Mouse (Mus musculus) embryonic facial prominence, embryonic 10.5 days (tissue): ENCODE data around the gene Mgme1. TPM values are rescaled to one million over a fixed set of nuclear protein-coding genes. Genes with fewer than 3 reads are reported as not detected.

ENCODE experiments used
- DNase-seq: peaks from one replicate; pipeline ENCODE4 v3.0.0-alpha.2; 2017; ENCODE audit warnings: low spot score
- H3K27ac ChIP-seq: fragments of 300-500 bp; sonication (generic); replicated peaks from 2 replicates; pipeline ENCODE4 v1.5.1; 2016; ENCODE audit warnings: mild to moderate bottlenecking
- H3K27me3 ChIP-seq: fragments of 300-500 bp; sonication (generic); replicated peaks from 2 replicates; pipeline ENCODE4 v1.6.1; 2016; ENCODE audit warnings: low read depth, mild to moderate bottlenecking; ENCODE audit not compliant: poor library complexity, severe bottlenecking
- H3K36me3 ChIP-seq: fragments of 300-500 bp; sonication (generic); replicated peaks from 2 replicates; pipeline ENCODE4 v1.6.1; 2016; ENCODE audit warnings: mild to moderate bottlenecking, moderate library complexity
- H3K4me1 ChIP-seq: fragments of 300-500 bp; sonication (generic); 2 replicates; pipeline ENCODE4 v1.6.1; 2016
- H3K4me3 ChIP-seq: fragments of 300-500 bp; sonication (generic); 2 replicates; pipeline ENCODE4 v1.5.1; 2016; ENCODE audit warnings: mild to moderate bottlenecking, moderate library complexity
- H3K9me3 ChIP-seq: fragments of 300-500 bp; sonication (generic); 2 replicates; pipeline ENCODE4 v1.6.1; 2016; ENCODE audit warnings: mild to moderate bottlenecking
- WGBS: fragments of 180-500 bp; shearing (Covaris S2); methylation state at CpG from one replicate; pipeline ENCODE4 v1.1.7; 2016; 5-methylcytosine and 5-hydroxymethylcytosine counted together
- polyA plus RNA-seq: library from polyadenylated mRNA; unstranded; fragments of >200 nt; fragmentation: Nextera tagmentation; extraction: Ambion mirVana; gene quantifications from 2 replicates; pipeline ENCODE4 v1.2.1, GENCODE M21; 2016

Gene Mgme1
- polyA plus RNA-seq, 1 experiment from 2014 or later = 23.2 TPM

DNA sequence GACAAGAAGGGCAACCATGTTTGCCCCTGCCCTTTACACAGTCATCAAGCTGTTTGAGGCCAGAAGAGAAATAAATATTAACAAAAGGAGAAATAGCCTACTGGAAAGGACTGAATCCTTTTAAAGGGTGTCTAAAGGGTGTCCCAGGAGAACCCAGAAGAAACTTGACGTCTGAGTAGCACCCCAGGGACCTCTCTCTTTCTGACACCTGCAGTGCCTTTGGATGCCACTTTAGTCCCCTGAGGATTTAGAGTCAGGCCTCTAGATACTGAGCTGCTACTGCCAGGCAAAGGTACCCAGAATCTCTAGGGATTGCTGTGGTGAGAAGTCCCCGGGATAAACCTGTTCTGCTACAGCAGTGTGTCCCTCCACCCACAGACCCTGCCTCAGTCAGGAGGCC, 31.1 kb upstream of the Mgme1 start:
- H3K27me3 ChIP-seq = no peaks in the 10 kb centered on the region
- no peak overlapping the region for H3K27ac ChIP-seq
- peaks cover 28% of the 10 kb centered on the region for H3K4me1 ChIP-seq
- DNase-seq = no peak
- WGBS = 65% methylated on average over 2 of the region's 2 CpGs
- no peaks in the 10 kb centered on the region for H3K9me3 ChIP-seq
- H3K4me3 ChIP-seq = no peak overlapping the region
- H3K36me3 ChIP-seq = no peaks in the 10 kb centered on the region

DNA sequence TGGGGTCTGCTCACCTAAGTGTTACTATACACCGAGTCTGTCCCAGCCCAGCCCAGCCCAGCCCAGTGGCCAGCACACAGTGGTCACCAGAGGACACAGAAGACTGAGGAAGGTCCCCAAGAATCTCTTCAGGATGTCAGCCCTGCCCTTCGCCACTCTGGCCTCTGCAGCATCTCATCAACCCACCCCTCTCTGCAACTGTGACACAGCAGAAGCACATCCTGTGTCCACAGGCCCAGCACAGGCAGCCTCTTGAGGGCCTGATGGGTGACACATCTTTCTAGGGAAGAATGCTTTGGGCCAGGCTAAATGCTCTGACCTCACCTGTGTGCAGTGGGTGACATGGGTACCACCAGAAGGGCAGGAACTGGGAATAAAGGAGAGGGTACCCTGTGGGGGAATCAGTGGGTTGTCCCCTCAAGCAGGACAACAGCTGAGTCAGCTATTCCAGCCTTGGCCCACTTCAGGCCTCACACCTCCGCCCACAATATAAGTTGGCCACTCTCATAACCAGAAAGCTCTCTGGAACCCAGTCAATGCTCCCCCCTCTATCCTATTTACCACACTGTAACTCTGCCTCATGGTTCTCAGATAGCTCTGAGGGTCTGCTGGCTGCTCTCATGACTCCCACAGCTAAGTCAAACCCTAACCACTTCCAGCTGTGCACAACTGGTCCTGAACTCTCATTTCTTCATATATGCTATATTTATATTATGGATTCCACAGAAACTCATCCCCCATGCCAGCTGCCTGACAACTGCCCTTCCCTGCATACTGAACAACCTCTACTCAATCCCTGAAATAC, 30.2 kb upstream of the Mgme1 start:
- H3K9me3 ChIP-seq = no peaks in the 10 kb centered on the region
- H3K4me1 ChIP-seq = peaks cover 28% of the 10 kb centered on the region
- H3K4me3 ChIP-seq = no peak overlapping the region
- WGBS = 94% methylated on average over 3 of the region's 3 CpGs
- H3K27ac ChIP-seq = no peak overlapping the region; the same call in 1 of the 2 replicates
- no peak for DNase-seq
- no peaks in the 10 kb centered on the region for H3K27me3 ChIP-seq
- H3K36me3 ChIP-seq = no peaks in the 10 kb centered on the region

DNA sequence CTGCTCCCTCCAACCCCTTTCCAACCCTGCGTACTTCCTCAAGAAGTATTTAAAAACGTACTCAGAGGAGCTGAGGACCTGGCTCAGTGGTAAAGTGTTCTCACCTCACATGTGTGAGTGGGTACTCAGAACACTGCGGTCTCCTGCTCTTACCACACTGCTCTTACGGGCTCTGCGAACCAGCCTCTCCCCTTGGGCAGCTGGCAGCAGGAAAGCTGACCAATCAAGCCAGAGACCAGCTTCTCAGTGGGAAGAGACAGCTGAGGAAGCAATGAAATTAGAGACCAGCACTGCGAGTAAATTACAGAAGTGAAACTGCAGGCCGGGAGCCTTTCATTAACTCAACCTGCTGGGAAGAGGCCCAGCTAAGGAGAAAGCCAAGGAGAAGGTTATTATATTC, 25.0 kb upstream of the Mgme1 start:
- peaks cover 36% of the 10 kb centered on the region for H3K4me1 ChIP-seq
- no peak overlapping the region for H3K4me3 ChIP-seq
- 0 out of 2 replicates have a peak overlapping the region, but pooled peaks have one; percentile 21 for H3K27ac ChIP-seq
- WGBS = 69% methylated on average over 7 of the region's 7 CpGs
- no peaks in the 10 kb centered on the region for H3K9me3 ChIP-seq
- H3K36me3 ChIP-seq = peaks cover 19% of the 10 kb centered on the region
- no peaks in the 10 kb centered on the region for H3K27me3 ChIP-seq
- DNase-seq = no peak

DNA sequence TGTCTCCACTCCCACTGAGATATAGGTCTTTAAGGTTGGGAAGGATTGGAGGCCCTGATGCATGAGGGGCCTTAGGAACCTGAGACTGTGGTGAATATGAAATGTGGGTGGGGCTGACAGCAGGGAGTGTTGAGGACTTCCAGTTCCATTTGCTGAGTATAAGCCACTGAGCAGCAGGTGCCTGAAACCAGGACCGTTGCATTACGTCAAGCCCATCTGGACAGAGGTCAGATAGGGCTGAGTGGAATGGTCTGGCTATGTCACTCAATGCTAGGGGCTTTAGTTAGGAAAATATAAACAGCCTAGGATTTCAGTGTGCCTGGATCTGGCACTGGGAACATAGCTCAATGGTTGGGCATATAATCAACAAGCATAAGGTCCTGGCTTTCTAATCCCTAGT, 24.2 kb upstream of the Mgme1 start:
- H3K27ac ChIP-seq = no peak overlapping the region
- no peaks in the 10 kb centered on the region for H3K27me3 ChIP-seq
- peaks cover 27% of the 10 kb centered on the region for H3K36me3 ChIP-seq
- peaks cover 33% of the 10 kb centered on the region for H3K4me1 ChIP-seq
- no peak overlapping the region for H3K4me3 ChIP-seq
- WGBS = 74% methylated on average over 2 of the region's 2 CpGs
- no peak for DNase-seq
- no peaks in the 10 kb centered on the region for H3K9me3 ChIP-seq

DNA sequence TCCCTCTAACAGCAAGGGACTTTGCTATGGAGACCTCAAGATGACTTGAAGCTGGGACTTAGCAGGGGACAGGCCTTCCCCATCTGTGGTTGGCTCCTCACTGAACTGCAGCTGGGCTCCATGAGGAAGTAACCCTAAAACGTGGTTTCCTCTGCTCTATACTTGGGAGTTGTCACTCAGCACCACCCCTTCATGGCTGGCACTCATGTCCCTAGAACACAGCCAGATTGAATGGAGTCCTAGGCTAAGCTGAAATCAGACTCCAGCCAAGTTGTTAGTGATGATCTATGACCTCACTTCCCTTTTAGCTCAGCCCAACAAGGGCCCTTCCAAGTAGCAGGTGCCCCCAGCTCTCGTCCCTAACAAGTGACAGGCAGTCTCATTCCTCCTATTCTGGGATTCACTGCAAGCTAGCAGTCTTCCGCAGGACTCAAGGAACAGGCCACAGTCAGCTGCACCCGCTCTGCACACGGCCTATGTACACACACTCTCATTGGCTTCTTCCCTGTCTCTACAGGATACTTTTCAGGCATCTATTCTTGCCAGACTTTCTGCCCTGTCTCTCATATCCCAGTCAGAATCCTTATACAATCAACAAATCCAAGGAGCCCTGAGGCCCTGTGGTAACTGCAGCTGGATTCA, 23.0 kb upstream of the Mgme1 start:
- DNase-seq = no peak
- peaks cover 37% of the 10 kb centered on the region for H3K36me3 ChIP-seq
- H3K4me3 ChIP-seq = no peak overlapping the region
- H3K4me1 ChIP-seq = peaks cover 33% of the 10 kb centered on the region
- no peaks in the 10 kb centered on the region for H3K27me3 ChIP-seq
- WGBS = 45% methylated on average over 5 of the region's 5 CpGs
- no peak overlapping the region for H3K27ac ChIP-seq
- no peaks in the 10 kb centered on the region for H3K9me3 ChIP-seq

DNA sequence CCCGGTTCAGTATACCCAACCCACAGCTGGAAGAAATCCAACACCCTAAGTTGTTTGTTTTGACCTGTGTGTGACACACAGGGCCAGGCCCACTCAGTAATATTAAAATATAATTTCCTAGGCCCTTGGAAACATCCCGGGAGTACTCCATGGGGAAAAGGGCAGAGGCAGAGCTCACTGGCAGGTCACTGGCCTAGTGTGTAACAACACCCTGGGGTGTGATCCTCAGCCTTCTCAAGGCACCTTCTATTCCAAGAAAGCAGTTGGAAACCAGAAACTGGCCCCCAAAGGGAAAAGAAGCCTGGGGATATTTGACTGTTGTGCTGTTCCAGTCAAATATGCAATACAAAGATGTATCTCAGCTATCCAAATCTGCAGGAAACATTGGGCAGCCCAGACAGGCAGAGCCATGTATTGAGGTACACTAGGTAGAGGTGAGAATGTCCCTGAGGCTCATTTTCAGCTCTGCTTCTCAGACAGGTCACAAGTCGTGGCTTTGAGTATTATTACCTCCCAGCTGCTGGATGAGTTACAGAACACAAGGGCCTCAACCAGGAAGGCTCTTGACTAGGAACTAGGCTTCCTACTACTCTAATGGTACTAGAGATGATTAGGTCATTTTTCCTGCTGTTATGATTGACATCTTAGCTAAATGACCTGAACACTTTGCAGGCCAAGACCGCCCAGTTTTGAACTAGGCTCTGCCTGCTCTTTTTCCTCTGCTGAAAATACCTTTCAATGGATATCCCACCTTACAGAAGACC, 21.7 kb upstream of the Mgme1 start:
- DNase-seq = no peak
- Histone ChIP-seq H3K27ac (no peak overlapping the region), H3K9me3 (no peaks in the 10 kb centered on the region), H3K4me3 (no peak overlapping the region), H3K36me3 (peaks cover 51% of the 10 kb centered on the region), H3K27me3 (no peaks in the 10 kb centered on the region), H3K4me1 (peaks cover 33% of the 10 kb centered on the region)
- 37% methylated on average over 4 of the region's 4 CpGs for WGBS

DNA sequence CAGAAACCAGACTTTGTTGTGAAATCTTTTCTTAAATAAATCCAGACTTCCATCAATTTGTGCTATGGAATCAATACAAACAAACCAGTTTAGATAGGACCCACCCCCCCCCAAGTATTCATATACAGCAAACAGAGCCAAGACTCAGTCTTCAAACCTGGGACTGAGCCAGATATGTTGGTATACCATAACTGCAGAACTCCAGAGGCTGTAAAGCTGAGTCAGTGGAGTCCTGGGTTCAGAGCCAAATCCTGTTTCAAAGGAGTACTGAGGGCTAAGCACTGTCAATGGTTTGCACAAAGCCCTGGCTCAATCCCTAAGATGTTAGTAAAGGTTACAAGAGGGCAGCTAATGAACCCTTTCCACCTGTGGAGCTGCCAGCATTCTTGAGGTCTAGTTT, 20.4 kb upstream of the Mgme1 start:
- H3K27ac ChIP-seq = no peak overlapping the region
- H3K27me3 ChIP-seq = no peaks in the 10 kb centered on the region
- peaks cover 64% of the 10 kb centered on the region for H3K36me3 ChIP-seq
- no peak overlapping the region for H3K4me3 ChIP-seq
- no peak for DNase-seq
- H3K4me1 ChIP-seq = peaks cover 33% of the 10 kb centered on the region
- H3K9me3 ChIP-seq = no peaks in the 10 kb centered on the region

DNA sequence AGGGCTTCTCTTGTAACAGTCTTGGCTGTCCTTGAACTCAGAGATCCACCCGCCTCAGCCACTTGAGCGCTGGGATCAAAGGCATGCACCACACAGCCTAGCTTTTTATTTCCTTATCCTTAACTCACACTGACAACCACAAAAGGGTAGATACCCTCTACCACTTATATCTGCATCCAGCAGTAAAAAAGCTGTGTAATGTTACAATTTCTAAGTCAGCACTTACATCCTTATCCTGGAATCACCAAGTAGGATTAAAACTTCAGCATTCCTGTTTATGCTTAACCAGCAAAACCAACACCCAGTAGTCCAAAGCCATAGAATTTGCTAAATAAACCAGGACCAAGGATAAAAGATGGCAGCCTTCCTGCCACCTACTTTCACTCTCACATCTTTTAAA, 7.6 kb upstream of the Mgme1 start:
- no peak for DNase-seq
- H3K27me3 ChIP-seq = no peaks in the 10 kb centered on the region
- H3K4me1 ChIP-seq = peaks cover 24% of the 10 kb centered on the region
- no peak overlapping the region for H3K27ac ChIP-seq
- H3K9me3 ChIP-seq = no peaks in the 10 kb centered on the region
- peaks cover 98% of the 10 kb centered on the region for H3K36me3 ChIP-seq
- 84% methylated on average over 2 of the region's 2 CpGs for WGBS
- no peak overlapping the region for H3K4me3 ChIP-seq

DNA sequence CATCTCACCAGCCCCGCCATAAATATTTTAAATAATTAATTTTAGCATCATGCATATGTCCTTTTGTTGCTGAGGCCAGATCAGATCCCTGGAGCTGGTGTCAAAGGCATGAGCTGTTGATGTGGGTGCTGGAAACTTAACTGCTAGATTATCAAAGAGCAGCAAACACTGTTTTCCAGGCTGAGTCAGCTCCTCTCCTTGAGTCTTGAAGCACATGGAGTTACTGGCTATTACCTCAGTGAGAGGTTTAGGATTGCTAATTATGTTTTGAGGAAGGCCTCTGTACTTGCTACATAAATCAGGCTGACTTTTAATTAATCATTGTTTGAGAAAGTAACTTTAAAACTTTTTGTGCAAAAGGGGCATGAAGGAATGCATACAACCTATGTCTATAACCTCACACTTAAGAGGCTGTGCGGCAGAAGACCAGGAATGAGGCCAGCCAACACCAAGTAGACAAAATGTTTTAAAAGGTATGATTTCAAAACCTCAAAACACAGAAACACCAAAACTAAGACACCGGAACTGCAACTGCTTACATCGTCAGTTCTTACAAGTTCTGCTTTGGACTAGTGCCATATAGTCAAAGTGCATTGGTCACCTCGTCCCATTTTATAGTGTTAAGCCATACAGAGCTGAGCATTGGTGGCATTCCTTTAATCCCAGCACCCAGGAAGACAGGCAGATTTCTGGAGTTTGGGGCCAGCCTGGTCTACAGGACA, 5.9 kb upstream of the Mgme1 start:
- peaks cover 88% of the 10 kb centered on the region for H3K36me3 ChIP-seq
- WGBS = 84% methylated on average over 5 of the region's 5 CpGs

DNA sequence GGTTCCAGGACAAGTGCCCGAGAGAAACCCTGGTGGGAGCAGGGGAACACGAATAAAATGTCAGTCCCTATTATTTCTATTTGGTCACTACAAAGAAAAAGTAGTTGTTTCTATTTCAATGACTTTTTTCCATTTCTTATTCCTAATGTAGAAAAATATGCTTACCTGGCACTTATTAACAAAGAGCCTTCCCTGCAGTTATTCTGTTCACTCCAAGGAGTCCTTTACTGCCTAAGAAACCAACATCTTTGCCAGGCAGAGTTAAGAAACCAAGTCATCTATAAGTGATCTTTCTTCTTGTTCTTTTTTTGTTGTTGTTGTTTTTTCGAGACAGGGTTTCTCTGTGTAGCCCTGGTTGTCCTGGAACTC, 5.4 kb upstream of the Mgme1 start:
- Histone ChIP-seq H3K4me1 (peaks cover 37% of the 10 kb centered on the region), H3K9me3 (no peaks in the 10 kb centered on the region), H3K4me3 (no peak overlapping the region), H3K36me3 (peaks cover 83% of the 10 kb centered on the region), H3K27ac (no peak overlapping the region), H3K27me3 (no peaks in the 10 kb centered on the region)
- no peak for DNase-seq
- 75% methylated on average over 3 of the region's 3 CpGs for WGBS

More for the DNA sequence above, 5.9 kb upstream of the Mgme1 start:
- H3K9me3 ChIP-seq = no peaks in the 10 kb centered on the region
- no peak overlapping the region for H3K27ac ChIP-seq
- no peak for DNase-seq
- H3K4me3 ChIP-seq = no peak overlapping the region
- H3K27me3 ChIP-seq = no peaks in the 10 kb centered on the region
- peaks cover 37% of the 10 kb centered on the region for H3K4me1 ChIP-seq

DNA sequence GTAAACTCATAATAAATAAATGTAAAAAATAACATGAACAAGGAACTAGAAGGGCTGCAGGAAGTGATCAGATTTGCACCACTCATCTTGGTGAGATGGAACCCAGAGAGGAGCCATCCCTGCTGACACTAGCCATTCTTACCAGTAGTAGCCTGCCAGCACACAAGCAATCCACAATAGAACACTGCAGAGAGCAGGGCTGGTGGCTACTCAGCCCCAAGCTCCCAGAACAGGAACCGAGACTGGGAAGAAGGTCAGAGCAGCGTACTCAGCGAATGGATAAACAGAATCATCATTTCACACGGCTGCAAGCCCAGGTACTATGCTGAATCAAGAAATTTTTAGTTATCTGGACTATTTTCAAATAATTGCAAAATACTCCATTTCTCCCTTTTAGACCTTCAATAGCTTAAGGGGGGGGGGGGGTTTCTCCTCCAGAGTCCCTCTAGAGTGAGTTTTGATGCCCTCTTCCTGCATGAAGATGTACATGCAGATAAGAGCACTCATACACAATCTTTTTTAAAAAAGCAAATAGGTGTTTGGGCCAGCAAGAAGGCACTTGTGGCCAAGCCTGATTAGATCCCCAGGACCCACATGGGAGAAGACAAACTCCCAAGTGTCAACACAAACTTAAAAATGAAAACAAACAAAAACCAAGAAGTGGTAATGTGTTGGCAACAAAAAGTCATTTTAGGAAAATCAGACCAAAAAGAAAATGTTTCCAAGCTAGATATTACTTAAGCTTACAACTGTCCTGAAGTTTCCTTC, 4.4 kb upstream of the Mgme1 start:
- Histone ChIP-seq H3K36me3 (peaks cover 73% of the 10 kb centered on the region), H3K4me1 (peaks cover 44% of the 10 kb centered on the region), H3K4me3 (peak overlapping the region; percentile 32), H3K27me3 (no peaks in the 10 kb centered on the region), H3K27ac (no peak overlapping the region), H3K9me3 (no peaks in the 10 kb centered on the region)
- WGBS = 46% methylated on average over 4 of the region's 4 CpGs
- DNase-seq = no peak
